Mouse (Mus musculus): ENCODE measurements around the gene Rpusd1.

DNA sequence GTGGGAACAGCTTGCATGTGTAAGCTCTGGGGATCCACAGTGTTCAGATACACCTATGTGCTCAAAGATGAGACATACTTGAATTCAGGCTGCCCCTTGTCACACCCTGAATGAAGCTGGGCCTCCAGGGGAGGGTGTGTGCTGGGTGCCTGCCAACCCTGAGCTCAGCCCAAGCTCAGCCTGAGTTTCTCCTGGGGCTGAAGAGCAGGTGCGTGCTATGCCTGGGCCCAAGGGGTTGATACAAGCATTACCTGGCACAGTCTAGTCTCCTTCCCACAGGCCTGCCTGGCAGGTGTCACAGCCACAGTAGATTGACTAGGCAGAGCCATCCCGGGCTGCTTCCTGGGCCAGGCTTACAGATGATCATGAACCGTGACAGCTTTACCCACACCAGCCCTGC lies 8.3 kb downstream of the Rpusd1 start, which contains the start of gene Mslnl:
- TF ChIP-seq USF2 (IDR thresholded peaks at IDR 0.05; ENCODE audit: borderline replicate concordance in 1 of 2, insufficient read depth in 1 of 2, low read depth in 1 of 2, low read length in 2 of 2) (no peak), RCOR1 (IDR thresholded peaks at IDR 0.05; ENCODE audit: low read depth, low read length) (no peak), RAD21 (IDR thresholded peaks at IDR 0.05; ENCODE audit: low read depth, low read length) (no peak), CTCF (IDR thresholded peaks at IDR 0.05 in 2 of 3, conservative IDR thresholded peaks at IDR 0.05 in 1 of 3; ENCODE audit: control insufficient read depth in 1 of 3, insufficient read depth in 1 of 3, low read depth in 2 of 3, low read length in 3 of 3, poor library complexity in 1 of 3, severe bottlenecking in 1 of 3) (no peak), KAT2A (conservative IDR thresholded peaks at IDR 0.05; ENCODE audit: low read depth, low read length) (no peak), SMC3 (IDR thresholded peaks at IDR 0.05; ENCODE audit: low read depth, low read length) (no peak), MXI1 (IDR thresholded peaks at IDR 0.05; ENCODE audit: low read depth, low read length) (no peak), GATA1 (IDR thresholded peaks at IDR 0.05; ENCODE audit: low read depth, low read length) (no peak), MYB (IDR thresholded peaks at IDR 0.05; ENCODE audit: low read depth, low read length) (no peak)

Measured in MEL (cell line).